Mouse (Mus musculus) kidney, postnatal 25 days (tissue): Measurements from ENCODE around the gene Slc44a2.
A peak's percentile ranks its signal among the peaks of the same experiment; 100 is the strongest.

Experiments used
- DNase-seq, 2 experiments: peaks; one replicate each; pipeline ENCODE4 v3.0.0; 2021; ENCODE audit warnings: mixed read lengths in 2 of 2

The Slc44a2 gene

DNA sequence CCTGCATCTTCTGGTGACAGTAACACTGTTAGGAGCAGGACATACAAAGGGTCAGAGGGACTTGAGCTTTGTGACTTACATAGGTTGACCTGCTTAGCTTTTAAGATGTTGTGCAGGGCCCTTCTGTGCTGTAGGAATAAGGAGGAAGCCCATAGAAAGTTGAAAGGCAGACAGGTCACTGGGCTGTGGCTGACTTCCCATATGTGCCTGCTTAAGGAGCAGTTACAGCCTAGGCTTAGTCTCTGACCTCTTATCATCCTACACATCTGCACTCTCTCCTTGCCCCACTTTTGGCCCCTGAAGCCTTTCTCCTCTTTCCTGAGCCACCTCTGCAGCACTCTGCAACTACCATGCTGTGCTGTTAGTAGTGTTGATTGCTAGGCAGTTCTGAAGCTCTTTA, 63.5 kb downstream of the Slc44a2 start:
- DNase-seq: no peak

DNA sequence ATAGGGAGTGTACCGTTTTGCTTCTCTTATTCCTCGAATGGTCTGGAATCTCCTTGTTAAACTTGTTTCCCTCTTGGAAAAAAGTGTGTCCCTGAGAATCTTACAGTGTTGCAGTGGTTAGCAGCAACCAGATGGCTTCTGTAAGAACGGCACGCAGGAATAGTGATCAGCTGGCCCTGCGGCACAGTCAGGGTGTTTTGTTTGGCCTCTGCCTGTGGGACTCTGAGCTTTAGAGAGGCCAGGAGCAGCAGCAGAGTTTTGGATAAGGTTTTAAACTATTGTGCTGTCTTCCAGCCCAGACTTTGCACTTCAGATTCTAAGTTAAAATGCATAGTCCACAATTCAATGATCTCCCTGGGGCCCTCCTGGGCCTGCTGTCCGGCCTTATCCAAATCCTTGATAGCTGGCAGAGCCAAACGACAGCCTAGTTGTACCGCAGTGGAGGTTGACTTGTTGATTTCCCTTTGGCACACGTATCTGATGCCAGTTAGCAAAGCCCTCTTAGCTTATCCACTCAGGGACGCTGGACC, 72.2 kb downstream of the Slc44a2 start:
- peak in 1 of 2 experiments; percentile 36 for DNase-seq

DNA sequence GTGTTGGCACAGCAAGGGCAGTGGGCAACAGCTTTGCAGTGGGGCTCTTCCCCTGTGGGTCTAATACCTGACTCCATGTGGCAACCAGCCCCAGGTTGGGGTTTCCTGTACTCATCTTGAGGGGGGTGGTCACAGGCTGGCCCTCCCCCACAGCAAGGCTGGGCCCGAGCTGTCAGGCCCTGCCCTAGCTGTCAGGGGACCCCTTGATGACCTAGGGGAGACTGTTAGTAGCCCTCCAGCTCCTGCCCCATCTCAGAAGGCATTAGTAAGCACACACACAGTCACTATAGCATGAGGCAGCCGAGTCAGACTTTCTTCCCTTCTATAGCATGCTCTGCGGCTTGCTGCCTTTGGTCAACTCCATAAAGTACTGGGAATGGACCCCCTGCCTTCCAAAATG, 75.2 kb downstream of the Slc44a2 start:
- no peak for DNase-seq

DNA sequence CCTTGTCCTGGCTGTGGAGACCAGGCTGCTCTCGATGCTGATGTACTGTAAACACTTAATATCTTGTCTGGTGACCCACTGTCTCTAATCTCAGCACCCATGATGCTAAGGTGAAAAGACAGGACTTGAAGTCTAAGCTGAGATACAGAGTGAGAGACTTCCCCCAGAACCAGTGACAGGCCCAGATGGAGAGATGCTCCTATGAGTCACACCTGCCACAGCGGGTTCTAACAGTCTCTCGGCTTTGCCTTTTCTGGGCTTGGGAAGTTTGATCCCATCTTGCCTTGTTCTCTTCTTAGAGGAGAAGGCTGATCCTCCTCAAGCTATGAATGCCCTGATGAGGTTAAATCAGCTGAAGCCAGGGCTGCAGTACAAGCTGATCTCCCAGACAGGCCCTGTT, 76.7 kb downstream of the Slc44a2 start:
- no peak for DNase-seq

DNA sequence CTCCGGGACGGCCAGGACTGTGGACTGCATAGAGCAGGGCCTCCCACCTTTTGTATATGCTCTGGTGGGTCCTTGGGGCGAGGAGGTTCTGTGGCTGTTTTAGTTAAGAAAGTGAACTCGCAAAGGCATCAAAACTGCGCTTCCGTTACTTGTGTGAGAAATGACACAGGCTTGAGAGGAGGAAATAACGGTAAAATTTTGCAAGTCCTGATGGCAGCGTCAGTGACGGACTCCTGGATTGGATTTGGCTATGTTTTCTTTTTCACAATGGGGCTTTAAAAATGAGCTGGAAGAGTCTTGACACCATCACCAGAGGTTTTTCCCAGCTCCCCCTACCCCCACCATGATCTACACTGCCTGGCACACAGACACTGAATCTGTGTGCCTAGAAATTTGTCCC, 80.5 kb downstream of the Slc44a2 start:
- DNase-seq: no peak

DNA sequence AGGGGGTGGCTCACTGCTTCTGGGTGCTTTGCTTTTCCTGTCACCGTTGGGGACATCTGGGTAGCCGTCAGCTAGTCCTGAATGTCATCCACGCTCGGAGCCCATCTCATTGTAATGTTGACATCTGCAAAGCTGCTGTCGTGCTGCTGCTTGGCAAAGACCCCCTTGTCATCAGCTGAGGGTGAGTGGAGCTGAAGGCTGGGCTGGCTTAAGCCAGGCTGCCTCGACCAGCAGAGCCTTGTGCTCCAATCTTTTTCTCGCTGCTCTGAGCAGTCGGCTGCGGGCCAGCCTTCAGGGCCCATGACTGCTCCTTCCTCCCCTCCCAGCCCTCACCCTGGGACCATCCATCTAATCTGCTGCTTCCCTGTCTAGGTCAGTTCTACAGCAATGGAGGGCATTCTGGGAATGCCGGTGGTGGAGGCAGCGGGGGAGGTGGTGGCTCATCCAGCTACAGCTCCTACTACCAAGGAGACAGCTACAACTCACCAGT, 82.3 kb downstream of the Slc44a2 start:
- no peak for DNase-seq

DNA sequence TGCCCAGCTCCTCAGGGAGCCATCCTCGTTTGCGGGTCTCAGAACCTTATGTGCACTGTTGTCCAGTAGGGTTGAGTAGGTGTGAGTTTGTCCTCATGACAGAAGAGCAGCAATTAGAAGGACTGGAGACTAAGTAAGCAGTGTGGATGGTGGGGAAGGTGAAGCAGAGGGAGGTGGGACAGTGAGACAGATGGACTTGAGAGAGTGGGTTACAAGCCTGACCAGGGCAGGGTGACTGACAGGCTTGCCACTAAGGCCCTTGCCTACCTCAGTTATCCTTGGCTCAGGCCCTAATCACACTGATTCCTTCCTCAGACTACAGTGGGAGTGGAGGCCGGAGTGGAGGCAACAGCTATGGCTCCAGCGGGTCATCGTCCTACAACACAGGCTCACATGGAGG, 83.2 kb downstream of the Slc44a2 start:
- no peak for DNase-seq
